Mouse (Mus musculus) retina, postnatal 1 day (tissue): ENCODE measurements around the gene Fam76a.
"Not testable (repeated sequence)": the region's sequence is repeated elsewhere in the genome, so short reads cannot be mapped to it uniquely, and the experiment has no call there.

ENCODE experiments used
- DNase-seq: peaks from one replicate; pipeline ENCODE4 v3.0.0-alpha.2; 2012

Fam76a gene

DNA sequence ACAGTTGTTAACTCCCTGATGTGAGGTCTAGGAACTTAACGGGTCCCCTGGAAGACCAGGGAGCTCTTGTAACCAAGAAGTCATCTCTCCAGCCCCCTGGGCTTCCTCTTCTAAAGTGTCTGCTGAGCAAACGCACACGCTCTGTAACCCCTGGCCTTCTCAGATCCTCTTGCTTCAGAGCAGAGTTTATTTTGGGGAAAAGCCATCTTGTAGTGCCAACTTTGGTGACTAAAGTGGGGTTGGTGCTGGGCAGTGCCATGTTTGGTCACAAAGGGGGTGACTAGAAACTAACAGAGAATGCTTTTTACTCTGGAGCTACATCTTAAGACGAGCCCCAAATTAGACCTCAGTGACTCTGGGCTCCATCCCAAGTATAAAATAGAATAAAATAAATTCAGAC lies 22.4 kb upstream of the Fam76a start:
- no peak for DNase-seq

GRCm38 (mm10) chr4:132944106-132944505 lies 21.7 kb upstream of the Fam76a start:
- DNase-seq, result no peak

GRCm38 (mm10) chr4:132943088-132943487 lies 20.7 kb upstream of the Fam76a start:
- no peak for DNase-seq

DNA sequence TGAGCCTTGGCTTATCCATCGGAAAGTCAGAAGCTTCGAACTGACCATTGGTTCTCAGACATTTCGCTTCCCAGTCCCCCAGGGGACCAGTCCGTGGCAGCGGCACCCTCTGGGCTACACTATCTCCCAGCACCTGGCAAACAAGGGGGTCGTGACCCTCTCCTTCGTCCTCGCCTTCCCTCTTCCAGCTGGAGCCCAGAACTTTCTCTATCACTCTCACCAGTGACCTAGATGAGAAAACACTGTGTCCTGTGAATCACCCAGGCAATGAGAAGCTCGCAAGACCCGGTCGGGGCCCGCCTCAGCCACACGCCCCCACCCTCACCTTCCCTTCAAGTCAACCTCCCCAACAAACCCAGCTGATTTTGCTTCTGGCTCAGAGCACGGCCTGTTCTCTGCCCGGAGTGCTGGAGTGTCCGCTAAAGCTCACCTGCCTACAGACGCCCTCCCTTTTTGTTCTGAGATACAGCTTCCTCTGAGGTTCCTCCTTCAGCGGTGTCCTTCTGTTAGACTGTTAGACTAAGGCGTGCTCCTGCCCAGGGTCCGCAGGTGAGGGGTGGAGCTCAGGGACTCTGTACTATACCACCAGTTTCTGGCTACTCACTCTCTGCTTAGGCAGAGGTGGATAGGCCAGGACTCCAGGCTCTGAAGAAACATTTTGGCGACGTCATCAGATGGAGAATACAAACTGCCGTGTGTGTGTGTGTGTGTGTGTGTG lies 18.8 kb upstream of the Fam76a start:
- no peak for DNase-seq

GRCm38 (mm10) chr4:132939421-132940127 lies 17.2 kb upstream of the Fam76a start:
- DNase-seq, result peak; percentile 83

GRCm38 (mm10) chr4:132938181-132938941 lies 16.0 kb upstream of the Fam76a start:
- DNase-seq, result peak; percentile 74

DNA sequence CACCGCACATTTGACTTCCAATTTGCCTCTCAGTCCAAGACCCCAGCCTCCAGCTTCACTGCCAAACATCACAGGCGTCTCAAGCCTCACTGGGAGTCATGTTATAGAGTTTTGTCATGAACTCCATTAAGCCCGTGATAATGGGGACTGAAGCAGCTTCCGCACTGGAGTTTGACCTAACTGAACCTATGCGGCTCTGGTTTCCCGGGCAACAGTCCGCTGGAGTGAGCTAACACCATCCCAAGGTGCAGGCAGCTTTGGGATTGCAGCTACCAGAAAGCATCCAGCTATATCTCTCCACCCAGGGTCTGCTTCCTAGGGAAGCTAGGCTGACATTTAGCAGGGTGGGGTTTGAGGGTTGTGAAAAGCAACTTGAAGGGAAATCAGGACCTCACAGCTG lies 12.3 kb upstream of the Fam76a start:
- peak; percentile 59 for DNase-seq

DNA sequence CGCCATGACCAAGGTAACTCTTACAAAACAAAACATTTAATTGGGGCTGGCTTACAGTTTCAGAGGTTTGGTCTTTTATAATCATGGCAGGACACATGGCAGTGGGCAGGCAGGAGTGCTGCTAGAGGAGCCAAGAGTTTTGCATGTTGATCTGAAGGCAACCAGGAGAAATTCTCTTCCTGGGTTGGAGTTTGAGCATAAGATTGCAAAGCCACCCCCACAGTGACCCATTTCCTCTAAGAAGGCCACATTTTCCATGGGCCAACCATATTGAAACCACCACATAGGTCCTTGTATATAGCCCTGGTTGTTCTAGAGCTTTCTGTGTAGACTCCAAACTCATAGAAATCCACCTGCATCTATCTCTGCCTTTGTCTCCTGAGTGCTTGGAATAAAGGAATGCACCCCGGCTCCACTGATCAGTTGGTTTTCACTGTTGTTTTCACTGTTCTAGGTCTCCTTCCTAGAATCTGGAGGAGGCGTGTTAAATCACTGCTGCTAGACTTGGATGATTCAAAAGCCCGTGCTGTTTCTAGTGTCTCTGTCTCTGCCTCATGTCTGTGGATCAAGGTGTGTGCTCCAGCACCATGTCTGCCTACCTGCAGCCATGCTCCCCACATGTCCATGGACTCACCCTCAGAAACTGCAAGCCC lies 10.5 kb upstream of the Fam76a start:
- DNase-seq, result no peak

DNA sequence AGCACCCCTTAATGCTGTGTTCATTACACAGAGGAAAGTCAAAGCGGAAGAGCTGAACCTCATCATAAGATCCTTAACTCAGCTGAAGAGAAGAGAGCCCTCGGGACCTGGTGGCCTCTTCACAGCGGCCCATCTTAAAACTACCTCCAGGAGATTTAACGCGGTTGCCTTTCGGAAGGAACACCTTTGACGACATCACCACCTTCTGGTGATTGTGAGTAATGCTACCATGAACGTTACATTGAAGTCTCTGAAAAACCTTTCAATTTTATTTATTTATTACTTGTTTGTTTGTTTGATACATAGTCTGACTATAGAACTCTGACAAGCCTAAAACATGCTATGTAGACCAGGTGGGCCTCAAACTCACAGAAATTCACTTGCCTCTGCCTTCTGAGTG lies 8.4 kb upstream of the Fam76a start:
- DNase-seq, result peak; percentile 74

DNA sequence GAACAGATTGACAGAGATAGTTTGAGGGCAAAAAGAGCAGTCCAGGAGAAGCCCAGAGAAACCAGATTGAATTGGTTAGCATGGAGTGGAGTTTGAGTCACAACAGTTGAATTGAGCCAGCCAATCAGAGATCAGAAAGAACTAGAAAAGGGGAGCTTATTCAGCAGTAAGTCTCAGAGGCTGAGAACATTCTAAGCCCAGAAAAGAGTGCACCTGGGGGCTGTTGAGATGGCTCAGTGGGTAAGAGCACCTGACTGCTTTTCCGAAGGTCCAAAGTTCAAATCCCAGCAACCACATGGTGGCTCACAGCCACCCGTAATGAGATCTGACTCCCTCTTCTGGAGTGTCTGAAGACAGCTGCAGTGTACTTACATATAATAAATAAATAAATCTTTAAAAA lies 4.2 kb upstream of the Fam76a start:
- not testable (repeated sequence) for DNase-seq

DNA sequence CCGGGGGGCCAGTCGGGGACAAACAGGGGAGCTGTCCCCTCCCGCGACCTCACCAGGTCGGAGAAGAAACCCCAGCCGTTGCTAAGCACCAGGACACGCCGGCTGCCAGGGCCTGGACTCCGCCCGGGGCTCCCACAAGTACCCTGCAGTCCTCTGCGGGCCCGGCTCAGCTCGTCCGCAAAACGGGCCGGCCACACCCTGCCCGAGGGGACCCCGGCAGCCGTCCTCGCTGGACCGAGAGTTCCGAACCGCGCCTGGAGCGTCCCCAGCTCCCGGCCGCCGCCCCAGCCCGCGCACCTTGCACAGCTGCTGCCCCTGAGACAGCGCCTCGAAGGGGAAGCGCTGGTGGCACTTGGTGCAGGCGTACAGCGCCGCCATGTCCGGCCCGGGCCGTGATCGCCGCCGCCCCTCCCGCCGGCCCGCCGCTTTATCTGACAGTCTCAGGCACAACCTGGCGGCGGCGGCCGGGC lies 262 bp downstream of the Fam76a start:
- peak; percentile 74 for DNase-seq

- no peak for DNase-seq
Measured at GRCm38 (mm10) chr4:132921488-132921887, 870 bp downstream of the Fam76a start.

GRCm38 (mm10) chr4:132920171-132920570 lies 2.2 kb downstream of the Fam76a start:
- DNase-seq, result no peak

DNA sequence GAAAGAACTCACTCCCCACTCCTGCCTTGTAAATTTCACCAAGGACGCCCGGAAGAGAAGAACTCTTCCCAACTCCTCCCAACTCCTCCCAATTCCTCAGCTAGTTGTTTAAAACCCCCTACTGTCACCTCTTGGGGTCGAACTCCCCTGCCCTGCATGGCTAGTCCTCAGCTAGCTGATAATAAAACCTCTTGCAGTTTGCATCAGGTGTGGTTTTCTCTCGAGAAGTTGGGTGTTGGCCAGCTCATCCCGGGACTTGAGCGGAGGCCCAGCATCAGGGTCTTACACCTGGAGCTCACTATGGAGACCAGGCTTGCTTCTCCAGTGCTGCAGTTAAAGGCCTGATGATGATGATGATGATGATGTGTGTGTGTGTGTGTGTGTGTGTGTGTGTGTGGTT lies 3.9 kb downstream of the Fam76a start:
- DNase-seq, result not testable (repeated sequence)

DNA sequence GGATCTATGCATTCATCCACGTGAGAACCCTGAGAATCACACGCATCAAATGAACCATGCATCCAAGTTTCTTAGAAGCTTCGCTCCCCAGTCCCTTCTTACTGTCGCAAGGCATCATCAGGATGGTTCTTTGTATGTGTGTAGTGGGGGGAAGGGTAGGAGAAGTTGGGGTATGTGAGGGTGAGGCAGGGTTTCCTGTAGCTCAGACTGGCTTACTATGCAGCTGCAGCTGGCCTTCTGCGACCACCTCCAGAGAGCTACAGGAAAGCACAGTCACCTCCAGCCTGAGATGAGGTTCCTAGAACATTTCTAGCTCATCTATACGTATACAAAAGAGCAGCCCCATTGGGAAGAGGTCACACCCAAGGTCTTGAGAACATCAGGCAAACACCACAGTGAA lies 10.2 kb downstream of the Fam76a start:
- DNase-seq, result no peak

- no peak for DNase-seq
Measured at GRCm38 (mm10) chr4:132905843-132906360, 16.5 kb downstream of the Fam76a start.

DNA sequence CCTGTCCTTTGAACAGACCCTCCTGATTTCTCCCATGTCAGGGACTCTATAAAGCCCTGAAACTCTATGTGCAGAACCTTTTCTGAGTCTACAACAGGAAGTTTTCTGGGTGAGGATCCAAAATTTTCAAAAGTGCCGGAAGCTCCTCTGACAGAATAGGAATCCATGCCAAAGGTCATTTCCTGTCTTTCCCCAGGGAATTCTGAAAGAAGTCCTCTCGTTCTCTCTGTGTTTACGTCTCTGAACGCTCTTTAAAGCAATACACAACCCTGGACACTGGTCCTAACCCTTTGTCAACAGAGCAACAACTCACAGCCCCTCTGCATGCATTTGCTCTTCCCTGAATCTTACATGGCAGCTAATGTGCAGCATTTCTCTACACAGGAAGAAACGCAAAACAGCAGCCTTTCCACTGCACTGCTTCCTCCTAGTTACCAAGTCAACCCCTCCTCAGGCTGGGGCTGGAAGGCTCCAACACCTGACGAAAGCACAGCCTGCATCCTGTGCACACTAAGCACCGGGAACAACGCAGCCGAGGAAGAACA lies 17.5 kb downstream of the Fam76a start:
- no peak for DNase-seq

DNA sequence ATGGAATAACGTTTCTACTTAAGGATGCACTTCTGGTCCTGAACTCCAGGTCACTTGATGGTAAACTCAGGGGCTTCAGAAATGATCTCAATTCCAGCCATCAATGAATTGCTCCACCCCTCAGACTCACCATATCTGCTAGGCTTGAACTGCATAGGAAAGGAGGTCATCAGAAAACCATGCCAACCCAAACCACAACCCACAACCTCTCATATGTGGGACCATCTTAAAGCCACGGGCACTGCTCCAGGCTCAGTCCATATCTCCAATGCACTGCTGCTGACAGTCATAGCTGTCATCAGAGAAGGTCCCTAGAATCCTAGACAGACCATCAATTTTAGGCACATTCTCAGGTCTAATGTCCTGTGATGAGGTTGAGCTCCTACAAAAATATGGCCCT lies 18.3 kb downstream of the Fam76a start:
- no peak for DNase-seq

DNA sequence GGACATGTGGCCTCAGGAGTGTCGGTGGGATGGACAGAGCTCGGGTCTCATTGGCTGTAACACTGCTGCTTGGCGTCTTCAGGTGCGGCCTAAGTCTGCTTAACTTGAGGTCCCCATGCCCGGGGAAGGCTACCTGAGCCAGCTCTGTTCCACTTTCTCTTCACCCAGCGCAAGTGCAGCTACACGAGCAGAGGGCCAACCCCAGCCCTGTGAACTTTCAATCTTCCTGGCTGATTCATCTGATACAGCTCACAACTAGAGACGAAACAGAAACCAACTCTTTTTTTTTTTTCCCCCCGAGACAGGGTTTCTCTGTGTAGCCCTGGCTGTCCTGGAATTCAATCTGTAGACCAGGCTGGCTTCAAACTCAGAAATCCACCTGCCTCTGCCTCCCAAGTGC lies 24.2 kb downstream of the Fam76a start:
- no peak for DNase-seq

DNA sequence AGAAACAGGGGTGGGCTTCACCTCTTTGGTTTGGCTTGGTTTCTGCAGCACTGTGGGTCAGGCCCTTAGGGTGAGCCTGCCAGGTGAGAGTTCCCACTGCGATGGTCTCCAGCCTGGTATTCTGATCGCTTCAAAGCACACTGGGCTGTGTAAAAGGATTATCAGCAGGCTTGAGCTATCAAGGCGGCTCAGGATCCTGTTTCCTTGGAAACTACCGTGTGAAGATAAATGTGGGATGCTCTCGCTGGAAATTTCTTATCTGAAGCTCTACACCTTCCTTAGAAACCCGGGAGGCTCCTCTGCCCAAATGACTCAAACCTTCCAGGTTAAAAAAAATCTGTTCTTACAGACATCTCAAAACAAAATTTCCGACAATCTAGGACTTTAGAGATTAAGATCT lies 28.0 kb downstream of the Fam76a start:
- DNase-seq, result peak; percentile 41

GRCm38 (mm10) chr4:132884844-132885374 lies 37.4 kb downstream of the Fam76a start:
- DNase-seq, result no peak
